Mouse (Mus musculus) limb, embryonic 14.5 days (tissue): ENCODE results near the gene Tmem132a. TPM values are rescaled to one million over a fixed set of nuclear protein-coding genes. Genes with fewer than 3 reads are reported as not detected.

Experiments
- ATAC-seq: fragments of 200-750 bp; cut with Nextera tagmentation; 2 replicates; pipeline ENCODE4 v1.8.0; 2017; ENCODE audit warnings: low read depth, moderate number of reproducible peaks, moderate TSS enrichment; ENCODE audit not compliant: low FRiP score
- DNase-seq: peaks from one replicate; pipeline ENCODE4 v3.0.0-alpha.2; 2015; ENCODE audit warnings: low spot score
- H3K27ac ChIP-seq: fragments of 300-500 bp; sonication (generic); replicated peaks from 2 replicates; pipeline ENCODE4 v1.5.1; 2014; ENCODE audit warnings: low read depth, mild to moderate bottlenecking, low read length, moderate library complexity, mixed read lengths
- H3K27me3 ChIP-seq: fragments of 300-500 bp; sonication (generic); 2 replicates; pipeline ENCODE4 v1.6.1; 2014; ENCODE audit warnings: low read length, mixed read lengths; ENCODE audit not compliant: control insufficient read depth, insufficient read depth
- H3K36me3 ChIP-seq: fragments of 300-500 bp; sonication (generic); 2 replicates; pipeline ENCODE4 v1.6.1; 2014; ENCODE audit warnings: mild to moderate bottlenecking, low read length, moderate library complexity, mixed read lengths; ENCODE audit not compliant: control insufficient read depth, insufficient read depth
- H3K4me1 ChIP-seq: fragments of 300-500 bp; sonication (generic); 2 replicates; pipeline ENCODE4 v1.6.1; 2014; ENCODE audit warnings: antibody characterized with exemption, low read length, mixed read lengths; ENCODE audit not compliant: control insufficient read depth, insufficient read depth
- H3K4me2 ChIP-seq: fragments of 300-500 bp; sonication (generic); replicated peaks from 2 replicates; pipeline ENCODE4 v1.6.1; 2014; ENCODE audit warnings: low read depth, mild to moderate bottlenecking, low read length, moderate library complexity; ENCODE audit not compliant: severe bottlenecking
- H3K4me3 ChIP-seq: fragments of 300-500 bp; sonication (generic); replicated peaks from 2 replicates; pipeline ENCODE4 v1.5.1; 2014; ENCODE audit warnings: low read length
- H3K9ac ChIP-seq: fragments of 300-500 bp; sonication (generic); 2 replicates; pipeline ENCODE4 v1.6.1; 2014; ENCODE audit warnings: mild to moderate bottlenecking, low read depth, low read length, moderate library complexity; ENCODE audit not compliant: severe bottlenecking
- H3K9me3 ChIP-seq: fragments of 300-500 bp; sonication (generic); 2 replicates; pipeline ENCODE4 v1.6.1; 2016; ENCODE audit warnings: low read length; ENCODE audit not compliant: control insufficient read depth
- POLR2A ChIP-seq: fragments of 200-500 bp; IDR thresholded peaks from 2 replicates; pipeline ENCODE4 v1.8.0; 2012; ENCODE audit warnings: inconsistent platforms, mild to moderate bottlenecking, moderate library complexity, borderline replicate concordance; ENCODE audit not compliant: insufficient read depth, insufficient read length; ENCODE audit errors: extremely low read depth
- WGBS: fragments of 180-500 bp; shearing (Covaris S2); extraction: QIAGEN DNeasy Blood & Tissue Kit; methylation state at CpG from one replicate; pipeline ENCODE4 v1.1.7; 2014; 5-methylcytosine and 5-hydroxymethylcytosine counted together
- polyA plus RNA-seq, 2 experiments: library from polyadenylated mRNA; depleted of rRNA in 1 of 2; stranded (reverse) in 1 of 2; unstranded in 1 of 2; fragments of >200 nt; fragmentation: Nextera tagmentation in 1 of 2; extraction: Ambion mirVana in 1 of 2; gene quantifications; 2 replicates each; pipeline versions ENCODE4 v1.2.1 to v1.2.3; 2012 to 2014

Gene Tmem132a
- polyA plus RNA-seq, 2 experiments: 67.8 to 150 TPM

DNA sequence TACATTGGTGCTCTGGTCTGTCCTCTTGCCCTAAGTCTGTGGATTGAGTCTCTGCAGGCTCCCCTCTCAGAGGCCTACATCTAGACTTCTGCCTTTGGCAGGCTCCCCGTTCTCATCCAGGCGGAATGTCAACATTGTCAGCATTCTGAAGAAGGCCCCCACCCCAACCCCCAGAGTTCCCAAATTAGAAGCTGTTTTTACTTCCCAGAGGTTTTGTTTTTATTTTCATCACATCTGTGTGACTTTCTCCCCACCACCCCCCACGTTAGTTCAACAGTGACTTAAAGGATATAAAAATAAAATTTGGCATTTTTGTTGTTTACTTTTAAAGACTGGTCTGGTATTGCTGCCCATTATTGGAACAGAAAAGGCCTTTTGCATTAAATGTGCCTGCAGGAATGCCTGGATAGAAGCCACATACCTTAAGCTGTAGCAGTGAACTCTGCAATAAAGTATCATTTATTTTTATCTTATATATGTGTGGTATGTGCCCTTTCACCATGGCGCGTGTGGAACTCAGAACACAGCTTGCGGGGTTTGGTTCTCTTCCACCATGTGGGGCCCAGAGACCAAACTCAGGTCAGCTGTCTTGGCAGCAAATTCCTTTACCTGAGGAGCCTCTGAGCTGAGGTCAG lies 39.5 kb upstream of the Tmem132a start:
- WGBS: 49% methylated on average over 6 of the region's 6 CpGs
- Histone ChIP-seq H3K36me3 (peaks cover 38% of the 10 kb centered on the region), H3K4me1 (peaks cover 7% of the 10 kb centered on the region), H3K4me2 (no peak overlapping the region), H3K27me3 (no peaks in the 10 kb centered on the region), H3K9me3 (no peaks in the 10 kb centered on the region), H3K27ac (peak overlapping the region; percentile 79), H3K9ac (peak overlapping the region; percentile 0; the same call in 1 of the 2 replicates), H3K4me3 (no peak overlapping the region)
- peak; percentile 68 for ATAC-seq
- TF ChIP-seq POLR2A: no peak
- peak; percentile 69 for DNase-seq

DNA sequence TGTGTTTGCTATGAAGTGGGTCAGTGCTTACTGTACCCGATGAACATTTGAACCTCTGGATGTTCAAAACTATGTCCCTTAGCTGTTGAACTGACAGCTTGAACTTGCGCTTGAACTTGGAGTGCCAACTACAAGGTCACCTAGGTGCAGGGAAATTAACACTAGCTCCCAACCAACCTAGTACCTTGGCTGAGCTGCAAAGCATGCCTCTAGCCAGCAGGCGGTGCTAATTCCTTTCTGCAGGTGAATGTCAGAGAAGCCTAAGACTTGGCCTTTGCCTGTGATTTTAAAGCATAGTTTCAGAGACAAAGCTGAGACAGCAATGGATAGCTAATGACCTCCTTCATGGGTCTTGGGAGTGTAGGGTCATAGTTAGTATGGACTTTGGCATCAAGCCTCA lies 38.2 kb upstream of the Tmem132a start:
- Histone ChIP-seq H3K4me3 (no peak overlapping the region), H3K27me3 (no peaks in the 10 kb centered on the region), H3K4me2 (no peak overlapping the region), H3K9me3 (no peaks in the 10 kb centered on the region), H3K9ac (no peak overlapping the region), H3K4me1 (peaks cover 7% of the 10 kb centered on the region), H3K27ac (no peak overlapping the region), H3K36me3 (peaks cover 51% of the 10 kb centered on the region)
- ATAC-seq (no peak), DNase-seq (peak; percentile 43)
- no peak for TF ChIP-seq POLR2A
- 61% methylated on average over 3 of the region's 3 CpGs for WGBS

DNA sequence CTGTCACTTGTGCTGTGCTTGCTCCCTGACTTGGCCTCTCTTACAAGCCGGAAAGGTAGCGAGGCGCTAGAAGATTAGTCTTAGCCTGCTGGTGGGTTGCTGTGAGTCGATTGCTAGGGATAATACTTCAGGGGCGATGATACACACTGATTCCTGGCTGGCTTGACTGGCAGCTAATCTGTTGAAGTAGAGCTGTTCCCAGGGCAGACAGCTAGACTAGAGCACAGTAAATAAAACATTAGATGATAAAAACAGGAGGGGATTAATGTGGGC lies 35.9 kb upstream of the Tmem132a start:
- peaks cover 73% of the 10 kb centered on the region for H3K36me3 ChIP-seq
- TF ChIP-seq POLR2A: no peak
- WGBS: 76% methylated on average over 5 of the region's 5 CpGs
- H3K4me3 ChIP-seq: no peak overlapping the region
- H3K9me3 ChIP-seq: no peaks in the 10 kb centered on the region
- no peaks in the 10 kb centered on the region for H3K27me3 ChIP-seq
- no peak overlapping the region for H3K9ac ChIP-seq
- H3K4me2 ChIP-seq: 0 out of 2 replicates have a peak overlapping the region, but pooled peaks have one; percentile 1
- no peak overlapping the region; the same call in 1 of the 2 replicates for H3K27ac ChIP-seq
- DNase-seq: no peak
- ATAC-seq: no peak
- H3K4me1 ChIP-seq: peaks cover 7% of the 10 kb centered on the region

DNA sequence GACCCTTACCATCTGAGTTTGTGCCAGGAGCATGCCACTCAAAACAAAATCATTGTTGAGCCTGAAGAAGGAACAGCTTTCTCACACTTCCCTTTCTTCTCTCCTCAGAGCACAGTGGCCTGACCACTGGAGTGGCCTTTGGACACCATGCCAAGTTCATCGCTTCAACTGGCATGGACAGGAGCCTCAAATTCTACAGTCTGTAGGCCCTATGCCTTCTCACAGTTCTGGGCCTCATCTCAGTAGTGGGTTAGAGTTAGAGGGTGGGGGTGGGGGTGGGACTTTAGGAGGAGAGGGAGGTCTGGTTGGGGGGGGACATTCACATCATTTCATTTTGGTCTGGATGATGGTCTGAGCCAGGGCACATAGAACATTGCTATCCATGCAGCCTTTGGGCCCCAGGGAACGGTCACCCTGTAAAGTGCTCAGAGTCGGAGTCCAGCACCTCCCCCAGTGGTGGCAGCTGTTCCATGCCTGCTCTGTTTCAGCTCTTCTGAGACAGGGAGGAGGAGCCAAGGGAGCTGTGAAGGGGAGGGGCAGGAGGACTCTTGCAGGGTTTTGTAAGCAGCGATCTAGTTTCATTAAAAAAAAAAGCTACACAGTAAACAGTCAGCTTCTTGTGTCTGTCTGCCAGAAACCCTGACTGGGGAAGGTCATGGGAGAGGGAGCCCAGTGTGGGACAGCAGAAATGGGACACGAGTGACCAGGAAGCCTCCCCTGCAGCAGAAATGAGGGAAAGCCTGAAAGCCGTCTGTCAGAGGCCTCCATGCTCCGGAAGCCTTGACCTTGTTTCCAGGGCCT lies 35.4 kb upstream of the Tmem132a start:
- DNase-seq (peak; percentile 28), ATAC-seq (peak; percentile 64)
- Histone ChIP-seq H3K27ac (0 out of 2 replicates have a peak overlapping the region, but pooled peaks have one; percentile 33), H3K9me3 (no peaks in the 10 kb centered on the region), H3K4me2 (0 out of 2 replicates have a peak overlapping the region, but pooled peaks have one; percentile 1), H3K4me3 (no peak overlapping the region), H3K27me3 (no peaks in the 10 kb centered on the region), H3K36me3 (peaks cover 79% of the 10 kb centered on the region), H3K9ac (no peak overlapping the region), H3K4me1 (peaks cover 5% of the 10 kb centered on the region)
- WGBS: 53% methylated on average over 7 of the region's 7 CpGs
- TF ChIP-seq POLR2A: no peak

DNA sequence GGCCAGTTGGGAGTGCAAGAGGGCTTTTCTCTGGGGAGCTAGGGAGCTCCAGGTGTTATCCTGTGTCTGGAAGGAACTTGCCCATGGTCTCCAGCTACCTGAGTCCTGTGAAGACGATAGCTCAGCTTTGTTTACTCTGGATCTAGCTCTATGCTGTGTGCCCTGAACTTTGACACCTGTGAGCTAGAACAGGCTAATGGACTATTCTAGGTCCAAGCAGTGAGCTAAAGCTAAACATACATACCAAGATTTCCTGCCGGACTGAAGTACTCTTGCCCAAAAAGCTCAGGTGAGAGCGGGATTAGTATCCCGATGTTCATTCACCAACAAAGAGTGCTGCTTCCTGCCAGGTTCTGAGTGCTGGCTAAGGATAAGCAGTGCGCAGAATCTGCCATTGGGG lies 34.8 kb upstream of the Tmem132a start:
- Histone ChIP-seq H3K36me3 (peaks cover 85% of the 10 kb centered on the region), H3K4me1 (peaks cover under 1% of the 10 kb centered on the region; the same call in 1 of the 2 replicates), H3K27ac (0 out of 2 replicates have a peak overlapping the region, but pooled peaks have one; percentile 33), H3K9ac (no peak overlapping the region), H3K4me2 (no peak overlapping the region), H3K9me3 (no peaks in the 10 kb centered on the region), H3K27me3 (no peaks in the 10 kb centered on the region), H3K4me3 (no peak overlapping the region)
- ATAC-seq (no peak), DNase-seq (no peak)
- WGBS: 87% methylated on average over 5 of the region's 5 CpGs
- no peak for TF ChIP-seq POLR2A
